Mouse (Mus musculus): Measurements from ENCODE around the gene Hdc.
A peak's percentile ranks its signal among the peaks of the same experiment; 100 is the strongest.

Hdc gene

DNA sequence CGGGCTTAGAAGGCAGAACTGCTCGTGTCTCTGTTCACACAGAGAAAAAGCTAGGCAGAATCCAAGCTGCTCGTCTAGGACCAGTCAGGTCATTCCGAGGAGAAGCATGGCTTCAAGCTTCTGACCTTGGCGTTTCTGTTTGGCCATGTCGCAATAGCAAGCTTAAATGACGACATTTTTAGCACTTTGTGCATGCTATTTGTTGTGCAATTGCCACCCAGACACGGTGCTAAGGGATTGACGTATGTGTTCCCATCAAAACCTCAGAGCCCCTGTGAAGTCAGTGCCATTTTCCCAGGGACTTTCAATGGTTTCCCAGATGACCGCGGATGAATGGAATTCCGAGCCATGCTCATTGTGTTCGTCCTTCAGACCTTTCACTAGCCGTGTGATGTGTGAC is 18.6 kb downstream of the Hdc start:
- no peak for DNase-seq (ENCODE audit: low spot score)

DNA sequence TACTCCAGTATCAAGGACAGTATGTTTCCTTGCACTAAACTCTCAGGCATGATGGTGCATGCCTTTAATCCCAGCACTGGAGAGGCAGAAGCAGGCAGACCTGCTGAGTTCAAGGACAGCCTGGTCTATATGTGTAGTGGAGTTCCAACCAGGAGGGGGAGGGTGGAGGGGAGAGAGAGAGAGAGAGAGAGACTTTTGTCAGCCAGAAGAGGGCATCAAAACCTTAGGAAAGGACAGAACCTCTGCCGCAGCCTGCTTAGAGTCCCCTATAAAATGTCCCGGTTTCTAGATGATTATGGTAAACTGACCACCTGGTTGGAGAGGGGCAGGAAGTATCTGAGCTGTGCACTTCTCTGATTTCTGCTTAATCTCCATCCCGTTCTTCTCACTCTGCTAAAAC is 20.1 kb downstream of the Hdc start:
- DNase-seq (ENCODE audit: low spot score): peak; percentile 39

DNA sequence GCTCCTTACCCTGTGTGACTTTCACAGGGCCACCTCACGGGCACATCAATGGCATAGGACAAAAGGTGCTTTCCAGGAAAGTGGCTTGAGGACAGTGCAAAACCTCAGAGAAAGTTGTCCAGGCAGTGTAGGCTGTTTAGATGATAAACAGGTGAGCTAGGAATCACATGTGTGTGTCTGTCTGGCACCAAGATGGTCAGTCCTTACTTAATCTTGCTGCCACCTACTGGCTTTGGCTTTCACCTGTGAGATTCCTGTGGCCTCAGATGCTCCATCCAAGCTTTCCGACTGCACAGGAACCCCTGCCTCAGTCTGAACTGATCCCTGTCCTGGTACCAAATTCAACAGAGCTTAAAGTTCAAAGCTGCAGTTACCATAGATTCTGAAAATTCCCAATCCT is 20.7 kb downstream of the Hdc start:
- no peak for DNase-seq (ENCODE audit: low spot score)

DNA sequence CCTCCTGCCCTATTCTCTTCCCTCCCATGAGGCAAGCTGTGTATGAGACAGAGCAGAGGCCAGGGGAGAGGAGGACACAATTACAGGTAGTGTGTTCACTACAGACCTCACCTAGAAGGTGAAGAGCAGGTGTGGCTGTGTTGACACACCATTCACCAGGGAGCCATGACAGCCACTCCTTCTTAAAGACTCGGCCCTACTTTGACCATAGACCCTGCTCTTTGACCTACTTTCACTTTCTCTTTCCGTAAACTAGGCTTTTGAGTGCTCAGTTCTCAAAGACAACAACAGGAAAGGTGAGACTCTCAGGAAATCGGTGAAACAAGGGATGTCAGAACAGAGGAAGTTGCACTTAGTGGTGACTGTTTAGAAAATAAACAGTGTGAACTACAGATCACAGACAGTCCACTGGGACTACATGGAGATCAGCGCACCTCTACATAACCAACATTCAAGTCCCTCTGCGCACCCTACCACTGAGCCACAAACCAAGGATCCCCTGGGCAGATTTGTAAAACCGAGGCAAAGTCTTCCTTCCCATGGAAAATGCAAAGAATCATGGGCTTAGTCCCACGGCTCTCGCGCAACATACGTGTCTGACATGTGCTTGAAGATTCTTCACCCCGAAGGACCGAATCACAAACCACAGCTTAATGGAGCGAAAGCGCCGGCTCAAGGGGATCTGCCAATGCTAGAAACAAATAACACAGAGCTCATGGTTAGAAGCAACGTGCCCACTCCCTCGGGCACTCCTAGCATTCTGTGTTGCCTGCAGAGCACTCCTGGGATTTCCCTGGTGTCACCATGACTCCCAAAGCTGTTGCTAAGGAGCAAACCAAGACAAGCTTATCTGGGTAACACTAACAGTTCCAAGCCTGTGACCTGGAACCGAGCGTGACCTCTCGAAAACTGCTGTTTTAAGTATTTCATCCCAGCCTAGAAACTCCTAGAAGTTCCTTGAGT is 21.5 kb downstream of the Hdc start:
- DNase-seq (ENCODE audit: low spot score): no peak

GRCm38 (mm10) chr2:126596347-126597072 is 22.6 kb downstream of the Hdc start:
- no peak for DNase-seq (ENCODE audit: low spot score)

- DNase-seq (ENCODE audit: low spot score): peak; percentile 91
Observed at GRCm38 (mm10) chr2:126593831-126594610, 25.1 kb downstream of the Hdc start.

DNA sequence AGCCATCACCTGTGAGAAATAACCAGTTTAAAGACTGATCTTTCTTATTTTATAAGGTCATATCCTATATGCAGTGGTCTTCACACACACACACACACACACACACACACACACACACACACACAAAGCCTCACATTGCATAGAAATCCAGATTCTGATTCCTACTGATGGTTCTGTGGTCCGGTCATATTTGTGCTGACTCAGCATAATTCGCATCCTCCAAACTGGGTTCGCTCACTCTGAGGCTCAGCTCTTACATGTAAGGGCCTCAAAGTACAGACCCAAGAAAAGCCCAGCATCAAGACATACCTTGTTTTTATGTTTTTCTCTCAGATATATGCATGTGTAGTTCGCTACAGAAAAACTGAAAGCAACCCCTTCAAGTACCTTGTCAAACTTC is 27.8 kb downstream of the Hdc start:
- no peak for DNase-seq (ENCODE audit: low spot score)

GRCm38 (mm10) chr2:126587468-126587867 is 31.6 kb downstream of the Hdc start:
- no peak for DNase-seq (ENCODE audit: low spot score)

DNA sequence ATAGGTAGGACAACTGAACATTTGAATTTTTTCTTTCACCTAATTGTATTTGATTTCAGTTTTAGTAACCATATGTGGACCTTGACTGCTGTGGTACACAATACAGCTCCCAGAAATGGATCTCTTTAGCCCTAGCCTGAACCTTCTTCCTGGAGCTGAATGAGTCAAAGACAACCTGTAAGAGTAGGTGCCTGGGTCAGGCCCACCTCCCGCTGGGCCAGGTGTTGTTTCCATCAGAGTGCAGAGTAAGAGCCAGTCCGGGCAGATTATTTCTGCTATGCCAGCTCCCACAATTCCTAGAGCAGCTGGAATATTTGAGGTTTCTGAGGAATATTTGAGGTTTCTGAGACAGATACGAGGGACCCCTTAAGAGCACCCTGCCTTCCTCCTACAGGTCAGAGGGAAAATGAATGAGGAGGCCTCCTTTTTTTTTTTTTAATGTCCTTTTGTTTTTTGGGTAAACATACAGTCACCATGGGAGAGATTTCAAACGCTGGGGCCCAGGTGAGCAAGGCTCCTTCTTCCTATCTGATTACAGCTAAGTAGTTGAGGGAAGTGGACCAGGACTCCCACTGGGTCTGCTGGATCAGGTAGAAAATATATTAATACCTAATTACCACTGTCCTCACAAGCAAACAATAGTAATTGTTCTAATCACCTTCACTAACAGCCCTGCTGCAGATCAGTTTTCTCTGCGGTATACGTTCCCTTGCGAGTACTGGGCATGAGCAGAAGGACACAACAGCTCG is 34.3 kb downstream of the Hdc start:
- DNase-seq (ENCODE audit: low spot score): no peak

DNA sequence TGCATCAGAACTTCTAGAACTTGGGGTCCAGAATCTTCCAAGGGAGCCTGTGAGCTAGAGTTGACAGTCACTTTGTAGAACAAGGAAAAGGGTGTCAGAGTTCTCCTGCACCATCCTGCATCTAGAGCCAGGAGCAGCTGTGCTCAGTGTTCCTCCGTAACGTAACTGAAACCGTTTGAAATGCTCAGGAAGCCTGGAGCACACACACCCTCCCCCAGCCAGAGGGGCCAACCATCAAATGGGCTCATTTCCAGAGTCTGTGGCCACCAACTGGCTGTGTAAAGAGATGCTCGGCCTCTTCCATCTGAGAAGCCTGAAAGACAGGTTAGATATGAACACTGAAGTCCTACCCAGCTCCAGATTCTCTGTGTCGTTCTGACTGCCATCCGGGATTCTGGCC is 35.1 kb downstream of the Hdc start:
- DNase-seq (ENCODE audit: low spot score): no peak

GRCm38 (mm10) chr2:126579282-126579681 is 39.8 kb downstream of the Hdc start:
- DNase-seq (ENCODE audit: low spot score): no peak

DNA sequence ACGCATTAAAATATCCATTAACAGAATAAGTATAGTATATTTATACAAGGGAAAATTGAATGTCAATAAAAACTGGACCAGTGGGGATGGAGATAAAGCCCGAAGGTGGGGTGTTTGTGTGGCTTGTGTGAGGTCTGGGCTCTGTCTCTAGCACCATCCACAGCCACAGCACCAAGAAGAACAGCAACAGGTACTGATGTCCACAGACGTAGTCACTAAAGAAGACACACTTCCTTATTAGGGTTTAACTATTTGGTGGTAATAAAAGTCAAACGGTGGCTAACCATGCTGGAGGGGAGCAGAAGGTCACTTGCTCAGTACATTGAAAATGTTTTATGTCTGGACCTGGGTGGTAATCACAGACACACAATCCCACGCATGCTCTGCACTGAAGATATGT is 41.7 kb downstream of the Hdc start:
- no peak for DNase-seq (ENCODE audit: low spot score)

DNA sequence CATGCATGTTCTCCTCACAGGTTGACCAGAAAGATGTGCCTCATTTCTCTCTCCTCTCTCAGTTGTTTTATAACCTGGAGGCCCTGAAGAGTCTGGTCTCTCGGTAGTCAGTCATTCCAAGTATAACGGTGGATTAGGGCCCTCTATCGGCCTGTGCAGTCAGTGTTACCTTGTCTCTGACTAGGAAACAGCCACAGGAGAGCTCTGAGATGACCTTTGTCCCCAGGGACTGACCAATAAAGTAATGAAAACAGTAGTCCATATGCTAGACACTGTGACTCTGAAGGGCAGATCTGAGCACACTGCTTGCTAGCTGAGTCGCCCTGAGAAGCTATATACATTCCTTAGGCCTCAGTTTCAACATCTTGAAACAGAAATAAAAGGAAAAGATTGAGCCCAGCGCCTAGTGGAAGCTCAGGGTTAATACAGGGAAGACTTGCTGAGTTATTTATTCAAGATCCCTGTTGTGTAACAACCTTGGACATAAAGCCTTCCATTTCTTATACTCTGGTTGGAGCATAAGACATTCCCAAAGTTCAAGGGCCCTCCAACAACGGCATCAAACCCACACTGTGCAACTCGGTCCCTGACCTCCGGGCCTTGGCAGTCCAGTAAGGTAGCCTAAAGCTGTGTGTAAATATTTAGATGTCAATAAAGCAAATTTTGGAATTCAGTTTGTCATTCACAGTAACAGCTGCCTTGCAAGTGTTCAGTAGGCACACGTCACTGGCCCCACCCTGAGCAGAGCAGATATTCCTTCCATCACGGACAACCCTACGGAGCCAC is 43.5 kb downstream of the Hdc start:
- DNase-seq (ENCODE audit: low spot score): no peak

DNA sequence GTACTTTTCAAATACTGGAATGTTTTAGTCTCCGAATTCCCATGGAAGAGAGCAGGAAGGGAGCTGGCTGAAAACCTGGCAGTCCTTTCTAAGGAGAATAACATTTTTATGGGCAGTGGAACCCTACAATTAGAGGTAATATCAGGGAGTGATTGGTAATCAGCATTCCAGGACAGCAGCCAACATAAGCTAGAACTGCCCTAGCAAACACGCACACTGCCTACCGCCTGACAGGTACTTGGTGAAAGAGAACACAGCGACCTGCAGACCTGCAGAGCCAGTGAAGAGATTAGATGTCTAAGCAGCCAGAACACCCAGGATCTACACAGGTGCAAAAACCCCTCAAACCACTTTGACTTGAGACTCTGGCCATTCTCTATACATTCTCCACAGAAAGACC is 46.4 kb downstream of the Hdc start:
- no peak for DNase-seq (ENCODE audit: low spot score)

- DNase-seq (ENCODE audit: low spot score): no peak
Observed at GRCm38 (mm10) chr2:126572163-126572562, 46.9 kb downstream of the Hdc start.

DNA sequence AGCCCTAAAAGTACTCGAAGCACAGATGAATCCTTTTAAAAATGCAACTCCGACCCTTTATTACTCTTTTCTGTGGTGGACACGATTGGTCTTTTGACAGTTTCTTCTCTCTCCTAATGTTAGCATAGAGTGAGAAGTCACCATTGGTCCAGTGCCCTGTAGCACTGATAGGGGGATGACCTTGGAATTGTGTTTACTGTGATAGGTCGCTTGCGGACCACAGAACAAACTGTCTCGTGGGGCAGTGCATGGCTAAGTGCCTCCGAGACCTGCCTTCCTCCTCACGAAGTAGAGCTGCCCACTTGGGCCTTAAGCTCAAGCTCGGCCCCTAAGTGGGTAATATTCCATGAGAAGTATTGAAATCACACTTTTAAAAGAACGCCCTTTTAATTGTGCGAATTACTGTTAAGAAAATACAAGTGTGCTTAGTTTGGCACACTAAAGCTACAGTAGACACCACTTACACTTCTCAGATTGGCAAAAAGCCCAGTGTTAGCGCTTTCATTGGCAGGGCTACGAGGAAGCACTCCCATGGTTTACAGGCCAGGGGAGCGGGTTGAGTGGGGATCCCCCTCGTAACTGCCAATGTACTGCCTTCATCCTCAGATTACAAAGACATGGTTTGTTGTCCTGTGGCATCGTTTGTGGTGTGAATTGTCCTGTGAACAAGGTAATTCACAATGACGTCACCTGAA is 55.5 kb downstream of the Hdc start:
- no peak for DNase-seq (ENCODE audit: low spot score)

DNA sequence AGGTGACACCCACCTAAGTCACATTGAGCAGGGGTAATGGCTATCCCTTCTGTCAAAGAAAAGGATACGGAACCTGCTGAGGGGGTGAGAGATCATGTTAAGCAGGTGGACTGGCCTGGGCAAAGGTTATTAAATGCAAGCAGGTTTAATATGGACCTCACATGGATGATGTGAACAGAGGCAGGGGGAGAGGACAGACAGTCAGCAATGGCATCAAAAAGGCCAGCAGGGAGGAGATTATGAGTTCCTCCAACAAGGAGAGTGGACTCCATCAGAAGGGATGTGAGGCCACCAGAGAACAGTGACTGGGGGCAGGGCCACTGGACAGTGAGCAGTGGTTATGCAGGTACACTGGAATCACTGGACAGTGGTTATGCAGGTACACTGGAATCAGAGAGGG is 59.0 kb downstream of the Hdc start:
- no peak for DNase-seq (ENCODE audit: low spot score)

GRCm38 (mm10) chr2:126555533-126555932 is 63.6 kb downstream of the Hdc start:
- no peak for DNase-seq (ENCODE audit: low spot score)

DNA sequence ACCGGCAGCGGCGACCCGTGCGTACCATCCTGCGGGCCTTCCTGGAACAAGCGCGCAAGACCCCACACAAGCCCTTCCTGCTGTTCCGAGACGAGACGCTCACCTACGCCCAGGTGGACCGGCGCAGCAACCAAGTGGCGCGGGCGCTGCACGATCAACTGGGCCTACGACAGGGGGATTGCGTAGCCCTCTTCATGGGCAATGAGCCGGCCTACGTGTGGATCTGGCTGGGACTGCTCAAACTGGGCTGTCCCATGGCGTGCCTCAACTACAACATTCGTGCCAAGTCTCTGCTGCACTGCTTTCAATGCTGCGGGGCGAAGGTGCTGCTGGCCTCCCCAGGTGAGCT is 65.8 kb downstream of the Hdc start:
- peak; percentile 21 for DNase-seq (ENCODE audit: low spot score)
